Mouse (Mus musculus) kidney, postnatal 0 days (tissue): ENCODE measurements around the gene Cep68. TPM values are rescaled to one million over a fixed set of nuclear protein-coding genes. Genes with fewer than 3 reads are reported as not detected.

Experiments used
- ATAC-seq: fragments of 200-750 bp; cut with Nextera tagmentation; replicated peaks from 2 replicates; pipeline ENCODE4 v1.8.0; 2017; ENCODE audit warnings: low read depth, moderate number of reproducible peaks, moderate TSS enrichment, moderate library complexity; ENCODE audit not compliant: low FRiP score
- DNase-seq: peaks from one replicate; pipeline ENCODE4 v3.0.0-alpha.2; 2016; ENCODE audit warnings: low spot score
- H3K27ac ChIP-seq: fragments of 300-500 bp; sonication (generic); 2 replicates; pipeline ENCODE4 v1.5.1; 2014; ENCODE audit warnings: mild to moderate bottlenecking
- H3K27me3 ChIP-seq: fragments of 300-500 bp; sonication (generic); 2 replicates; pipeline ENCODE4 v1.6.1; 2014; ENCODE audit warnings: low read length, mixed read lengths; ENCODE audit not compliant: insufficient read depth
- H3K36me3 ChIP-seq: fragments of 300-500 bp; sonication (generic); 2 replicates; pipeline ENCODE4 v1.6.1; 2014; ENCODE audit warnings: low read length, mixed read lengths; ENCODE audit not compliant: insufficient read depth
- H3K4me1 ChIP-seq: fragments of 300-500 bp; sonication (generic); replicated peaks from 2 replicates; pipeline ENCODE4 v1.6.1; 2014; ENCODE audit warnings: antibody characterized with exemption, low read length, mixed read lengths; ENCODE audit not compliant: insufficient read depth
- H3K4me2 ChIP-seq: fragments of 300-500 bp; sonication (generic); 2 replicates; pipeline ENCODE4 v1.6.1; 2014; ENCODE audit warnings: mild to moderate bottlenecking, low read length, moderate library complexity, mixed read lengths
- H3K4me3 ChIP-seq: fragments of 300-500 bp; sonication (generic); replicated peaks from 2 replicates; pipeline ENCODE4 v1.5.1; 2014; ENCODE audit warnings: low read depth, low read length
- H3K9ac ChIP-seq: fragments of 300-500 bp; sonication (generic); 2 replicates; pipeline ENCODE4 v1.6.1; 2014; ENCODE audit warnings: low read depth, low read length
- H3K9me3 ChIP-seq: fragments of 300-500 bp; sonication (generic); replicated peaks from 2 replicates; pipeline ENCODE4 v1.6.1; 2016; ENCODE audit warnings: low read length, inconsistent platforms, mixed read lengths
- CTCF ChIP-seq: IDR thresholded peaks from 2 replicates; pipeline ENCODE4 v1.5.1; 2016; ENCODE audit warnings: antibody characterized with exemption, low read depth, mild to moderate bottlenecking, moderate library complexity
- WGBS: fragments of 180-500 bp; shearing (Covaris S2); extraction: QIAGEN DNeasy Blood & Tissue Kit; methylation state at CpG from one replicate; pipeline ENCODE4 v1.1.7; 2014; 5-methylcytosine and 5-hydroxymethylcytosine counted together
- polyA plus RNA-seq: library from polyadenylated mRNA; unstranded; fragments of >200 nt; fragmentation: Nextera tagmentation; extraction: Ambion mirVana; gene quantifications from 2 replicates; pipeline ENCODE4 v1.2.1, GENCODE M21; 2015

Cep68 gene
- 22.5 and 24.9 TPM in 2 replicates for polyA plus RNA-seq

DNA sequence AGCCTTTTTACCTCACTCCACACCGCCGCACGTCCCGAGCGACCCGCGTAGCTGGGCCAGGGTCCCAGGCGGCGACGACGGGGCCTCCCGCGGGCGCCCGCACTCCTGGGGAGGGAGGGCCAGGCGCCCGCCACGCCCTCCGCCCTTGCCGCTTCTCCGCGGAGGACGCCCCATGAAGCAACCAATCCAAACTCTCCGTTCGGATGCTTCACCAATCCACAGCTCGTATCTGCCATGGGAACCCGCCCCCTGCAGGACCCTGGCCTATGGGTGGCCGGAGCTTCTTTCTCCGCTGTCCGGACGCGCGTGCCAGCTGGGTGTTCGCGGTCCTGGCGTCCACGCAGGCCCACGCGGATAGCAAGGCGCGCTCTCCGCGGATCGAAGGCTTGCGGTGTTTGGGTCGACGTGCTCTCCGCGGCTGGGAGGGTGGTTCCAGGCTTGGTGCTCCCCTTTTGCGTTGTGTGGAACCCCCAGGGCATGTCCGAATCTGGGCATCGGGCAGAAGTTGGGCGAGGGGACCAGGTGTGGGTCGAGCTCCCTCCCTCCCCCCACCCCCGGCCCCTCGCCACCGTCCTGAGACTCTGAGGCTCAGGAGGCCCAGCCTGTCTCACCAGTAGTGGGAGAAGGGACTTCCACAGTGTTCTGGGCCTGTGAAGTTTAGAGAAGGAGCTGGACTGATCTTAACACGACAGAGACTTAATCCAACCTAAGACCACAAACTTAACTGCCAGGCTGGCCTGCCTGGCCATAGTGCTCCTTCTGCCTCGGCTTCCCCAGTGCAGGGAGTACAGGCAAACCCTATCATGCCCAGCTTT, at the start of gene Cep68:
Gene Cep68, minus strand, starts transcription at position 134 of the 815 bp plus-strand sequence.
- H3K4me3 ChIP-seq, result peak within 1 kb of the TSS; percentile 90
- under 1% methylated on average over 57 of the region's 59 CpGs for WGBS
- H3K9me3 ChIP-seq, result no peaks in the 10 kb centered on the region
- peak; percentile 99 for DNase-seq
- H3K9ac ChIP-seq, result peak within 1 kb of the TSS; percentile 94
- peak; percentile 99 for ATAC-seq
- H3K36me3 ChIP-seq, result 0 out of 2 replicates have a peak, but pooled peaks cover 2% of the 10 kb centered on the region
- peak within 1 kb of the TSS; percentile 92 for H3K27ac ChIP-seq
- peaks cover 12% of the 10 kb centered on the region for H3K4me1 ChIP-seq
- H3K27me3 ChIP-seq, result no peaks in the 10 kb centered on the region
- peak within 1 kb of the TSS; percentile 81 for H3K4me2 ChIP-seq
- TF ChIP-seq CTCF, result peak; percentile 44; the same call in 1 of the 2 replicates

DNA sequence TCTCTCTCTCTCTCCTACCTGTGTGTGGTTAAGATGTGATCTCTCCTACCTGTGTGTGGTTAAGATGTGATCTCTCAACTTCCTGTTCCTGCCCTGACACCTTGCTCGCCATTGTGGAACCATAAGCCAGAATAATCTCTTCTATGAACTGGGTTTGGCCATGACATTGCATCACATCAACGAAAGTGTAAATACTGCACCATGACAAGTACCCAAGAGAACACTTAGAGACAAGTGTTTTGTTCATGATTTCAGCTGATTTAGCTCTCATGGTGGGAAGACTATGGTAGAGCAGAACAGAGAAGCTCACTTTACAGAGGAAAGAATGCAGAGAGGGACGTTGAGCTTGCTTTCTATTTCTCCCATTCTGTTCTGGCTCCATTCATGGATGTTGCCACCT, 35.2 kb upstream of the Cep68 start:
- 78% methylated on average over 3 of the region's 3 CpGs for WGBS
- no peak overlapping the region for H3K4me3 ChIP-seq
- H3K9ac ChIP-seq, result no peak overlapping the region
- H3K27ac ChIP-seq, result no peak overlapping the region
- no peaks in the 10 kb centered on the region for H3K27me3 ChIP-seq
- TF ChIP-seq CTCF, result no peak
- DNase-seq (no peak), ATAC-seq (no peak)
- H3K4me2 ChIP-seq, result no peak overlapping the region
- H3K9me3 ChIP-seq, result no peaks in the 10 kb centered on the region
- no peaks in the 10 kb centered on the region for H3K36me3 ChIP-seq
- no peaks in the 10 kb centered on the region for H3K4me1 ChIP-seq

DNA sequence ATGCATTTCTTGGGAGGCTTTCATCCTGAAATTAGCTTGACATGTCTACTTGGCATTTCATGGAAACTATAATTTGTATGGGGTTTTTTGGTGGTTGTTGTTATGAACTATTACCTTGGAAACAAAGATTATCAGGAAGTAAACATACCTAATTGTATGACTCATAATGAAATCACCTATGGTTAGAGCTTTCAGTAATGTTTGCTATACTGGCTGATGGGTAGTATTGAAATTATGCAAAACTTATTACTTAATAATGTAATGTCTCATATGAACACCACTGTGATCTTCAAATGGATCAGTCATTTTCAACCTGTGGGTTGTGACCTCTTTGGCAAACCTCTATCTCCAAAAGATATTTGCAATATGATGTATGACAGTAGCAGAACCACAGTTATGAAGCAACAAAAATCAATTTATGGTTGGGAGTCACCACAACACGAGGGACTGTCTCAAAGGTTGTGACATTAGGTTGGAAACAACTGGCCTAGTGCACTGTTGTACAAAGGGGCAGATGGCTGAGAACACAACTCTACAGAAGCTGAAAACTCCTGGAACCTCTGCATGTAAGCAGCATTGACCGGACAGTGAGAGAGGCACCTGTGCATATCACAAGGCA, 33.5 kb upstream of the Cep68 start:
- Histone ChIP-seq H3K4me1 (no peaks in the 10 kb centered on the region), H3K4me2 (no peak overlapping the region), H3K9me3 (no peaks in the 10 kb centered on the region), H3K9ac (no peak overlapping the region), H3K27me3 (no peaks in the 10 kb centered on the region), H3K27ac (no peak overlapping the region), H3K4me3 (no peak overlapping the region), H3K36me3 (no peaks in the 10 kb centered on the region)
- DNase-seq, result no peak
- 66% methylated on average over 2 of the region's 2 CpGs for WGBS
- no peak for ATAC-seq
- no peak for TF ChIP-seq CTCF

DNA sequence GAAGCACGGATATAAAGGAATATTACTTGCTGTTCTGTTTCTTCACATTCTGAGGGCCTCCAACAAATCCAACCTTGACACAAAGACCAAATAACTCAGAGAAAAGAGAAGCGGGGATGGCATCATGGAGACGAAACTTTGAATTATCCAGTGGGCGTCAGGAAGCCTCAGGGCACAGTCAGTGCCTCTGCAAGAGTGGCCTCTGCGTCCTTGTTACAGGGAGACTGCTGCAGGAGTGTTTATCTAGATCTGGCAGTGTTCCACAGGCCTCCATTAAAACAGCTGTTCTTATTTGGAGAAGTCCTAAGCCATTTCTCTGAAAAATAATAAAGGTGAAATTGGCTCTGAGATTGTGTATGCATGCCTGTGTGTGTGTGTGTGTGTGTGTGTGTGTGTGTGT, 31.8 kb upstream of the Cep68 start:
- no peaks in the 10 kb centered on the region for H3K9me3 ChIP-seq
- no peak overlapping the region for H3K27ac ChIP-seq
- no peak overlapping the region for H3K9ac ChIP-seq
- ATAC-seq (no peak), DNase-seq (peak; percentile 44)
- no peaks in the 10 kb centered on the region for H3K36me3 ChIP-seq
- no peaks in the 10 kb centered on the region for H3K27me3 ChIP-seq
- 61% methylated on average over 5 of the region's 5 CpGs for WGBS
- no peaks in the 10 kb centered on the region for H3K4me1 ChIP-seq
- no peak overlapping the region for H3K4me2 ChIP-seq
- no peak overlapping the region for H3K4me3 ChIP-seq
- no peak for TF ChIP-seq CTCF

DNA sequence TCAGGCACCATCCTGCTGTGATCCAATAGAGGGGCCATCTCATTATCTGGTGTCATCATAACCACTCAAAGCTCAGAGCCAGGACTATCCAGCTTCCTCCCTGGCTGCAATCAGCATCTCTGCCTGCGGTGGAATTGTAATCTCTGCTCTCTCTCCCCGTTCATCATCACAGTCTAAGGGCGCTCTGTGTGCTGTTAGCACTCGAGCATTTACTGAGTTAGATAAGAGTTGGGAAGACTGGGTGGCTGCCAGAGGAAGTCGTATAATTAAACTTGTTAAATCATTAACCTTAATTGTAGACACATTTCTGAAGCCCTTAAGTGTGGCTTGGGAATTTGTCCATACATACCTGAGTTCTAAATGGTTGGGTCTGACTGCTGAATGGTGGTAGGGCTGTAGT, 29.5 kb upstream of the Cep68 start:
- TF ChIP-seq CTCF, result no peak
- H3K4me3 ChIP-seq, result no peak overlapping the region
- H3K9ac ChIP-seq, result no peak overlapping the region
- H3K36me3 ChIP-seq, result no peaks in the 10 kb centered on the region
- ATAC-seq (no peak), DNase-seq (peak; percentile 34)
- no peaks in the 10 kb centered on the region for H3K9me3 ChIP-seq
- no peak overlapping the region for H3K27ac ChIP-seq
- H3K27me3 ChIP-seq, result no peaks in the 10 kb centered on the region
- no peak overlapping the region for H3K4me2 ChIP-seq
- no peaks in the 10 kb centered on the region for H3K4me1 ChIP-seq
- WGBS, result 23% methylated on average over 5 of the region's 5 CpGs

DNA sequence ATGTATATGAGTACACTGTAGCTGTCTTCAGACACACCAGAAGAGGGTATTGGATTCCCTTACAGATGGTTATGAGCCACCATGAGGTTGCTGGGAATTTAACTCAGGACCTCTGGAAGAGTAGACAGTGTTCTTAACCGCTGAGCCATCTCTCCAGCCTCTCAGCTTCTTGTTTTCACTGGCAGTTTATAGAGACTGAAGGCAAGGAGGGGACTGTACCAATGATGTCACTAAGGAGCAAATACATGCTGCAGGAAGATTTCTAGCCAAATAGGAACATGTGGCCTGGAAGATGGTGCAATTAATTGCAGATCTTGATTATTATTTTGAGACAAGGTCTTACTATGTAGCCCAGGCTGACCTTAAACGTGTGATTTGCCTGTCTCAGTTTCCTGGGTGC, 27.9 kb upstream of the Cep68 start:
- H3K9me3 ChIP-seq, result no peaks in the 10 kb centered on the region
- 81% methylated on average over 2 of the region's 2 CpGs for WGBS
- no peak for TF ChIP-seq CTCF

More for the DNA sequence above, 27.9 kb upstream of the Cep68 start:
- no peak overlapping the region for H3K4me3 ChIP-seq
- no peaks in the 10 kb centered on the region for H3K36me3 ChIP-seq
- H3K27ac ChIP-seq, result no peak overlapping the region
- no peaks in the 10 kb centered on the region for H3K4me1 ChIP-seq
- DNase-seq (no peak), ATAC-seq (no peak)
- H3K4me2 ChIP-seq, result no peak overlapping the region
- no peaks in the 10 kb centered on the region for H3K27me3 ChIP-seq
- no peak overlapping the region for H3K9ac ChIP-seq
